Mouse (Mus musculus) ES-E14 (cell line): ENCODE measurements around the gene Gmppb. TPM values are rescaled to one million over a fixed set of nuclear protein-coding genes. Genes with fewer than 3 reads are reported as not detected.

ENCODE experiments used
- DNase-seq: peaks from one replicate; pipeline ENCODE4 v3.0.0-alpha.2; 2013; ENCODE audit warnings: low read depth, low spot score
- H3K27ac ChIP-seq: 2 replicates; pipeline ENCODE4 v1.5.1; 2012; ENCODE audit warnings: low read depth, mild to moderate bottlenecking, low read length, moderate library complexity, mixed read lengths; ENCODE audit not compliant: poor library complexity, insufficient read depth, severe bottlenecking
- H3K36me3 ChIP-seq: 2 replicates; pipeline ENCODE4 v1.6.1; 2012; ENCODE audit warnings: mild to moderate bottlenecking, low read length, moderate library complexity, mixed read lengths; ENCODE audit not compliant: control insufficient read depth, poor library complexity, insufficient read depth, severe bottlenecking
- H3K4me1 ChIP-seq, 2 experiments: fragments of 150-350 bp in 1 of 2; sonication (generic) in 1 of 2; 2 replicates each; pipeline ENCODE4 v1.6.1; 2012; ENCODE audit warnings: low read length in 2 of 2, mild to moderate bottlenecking in 1 of 2, mixed read lengths in 1 of 2; ENCODE audit not compliant: control insufficient read depth in 2 of 2, insufficient read depth in 2 of 2, poor library complexity in 1 of 2
- H3K4me3 ChIP-seq, 2 experiments: fragments of 150-350 bp in 1 of 2; sonication (generic) in 1 of 2; 2 replicates each; pipeline ENCODE4 v1.5.1; 2012; ENCODE audit warnings: low read length in 2 of 2, low read depth in 1 of 2, mild to moderate bottlenecking in 1 of 2, mixed read lengths in 1 of 2; ENCODE audit not compliant: insufficient read depth in 1 of 2, poor library complexity in 1 of 2, severe bottlenecking in 1 of 2
- H3K9ac ChIP-seq: 2 replicates; pipeline ENCODE4 v1.6.1; 2012; ENCODE audit warnings: low read depth, mild to moderate bottlenecking, low read length, mixed read lengths; ENCODE audit not compliant: poor library complexity, insufficient read depth, severe bottlenecking
- H3K9me3 ChIP-seq: fragments of 150-350 bp; sonication (generic); 2 replicates; pipeline ENCODE4 v1.6.1; 2012; ENCODE audit warnings: low read depth, mild to moderate bottlenecking, low read length; ENCODE audit not compliant: control insufficient read depth, insufficient read depth
- CHD2 ChIP-seq: IDR thresholded peaks from 2 replicates; pipeline ENCODE4 v1.6.1; 2014; ENCODE audit warnings: mild to moderate bottlenecking, low read depth, low read length, inconsistent platforms
- HCFC1 ChIP-seq: IDR thresholded peaks from 2 replicates; pipeline ENCODE4 v1.6.1; 2012; ENCODE audit warnings: low read length, inconsistent platforms, borderline replicate concordance; ENCODE audit not compliant: insufficient read depth
- MAFK ChIP-seq: IDR thresholded peaks from 2 replicates; pipeline ENCODE4 v1.6.1; 2014; ENCODE audit warnings: mild to moderate bottlenecking, low read depth, low read length, inconsistent platforms; ENCODE audit not compliant: insufficient read depth
- ZC3H11A ChIP-seq: IDR thresholded peaks from 2 replicates; pipeline ENCODE4 v1.6.1; 2012; ENCODE audit warnings: low read depth, mild to moderate bottlenecking, inconsistent platforms, low read length, borderline replicate concordance
- ZNF384 ChIP-seq: IDR thresholded peaks from 2 replicates; pipeline ENCODE4 v1.6.1; 2012; ENCODE audit warnings: low read depth, low read length, inconsistent platforms
- in situ Hi-C, 2 experiments: fragments of 600-800 bp; cut with MboI; formaldehyde crosslinking; loops; one replicate each; pipeline ENCODE4 v1.15.1; 2025; ENCODE audit warnings: low sequenced_read_pairs in 2 of 2, inconsistent platforms in 1 of 2; ENCODE audit not compliant: unreplicated experiment in 2 of 2
- total RNA-seq: library from RNA; depleted of rRNA; stranded (reverse); fragments of 300-350 nt; gene quantifications from 2 replicates; pipeline ENCODE4 v1.2.3, GENCODE M21; 2012

Gmppb gene
- total RNA-seq, 1 experiment: 28.3 TPM

DNA sequence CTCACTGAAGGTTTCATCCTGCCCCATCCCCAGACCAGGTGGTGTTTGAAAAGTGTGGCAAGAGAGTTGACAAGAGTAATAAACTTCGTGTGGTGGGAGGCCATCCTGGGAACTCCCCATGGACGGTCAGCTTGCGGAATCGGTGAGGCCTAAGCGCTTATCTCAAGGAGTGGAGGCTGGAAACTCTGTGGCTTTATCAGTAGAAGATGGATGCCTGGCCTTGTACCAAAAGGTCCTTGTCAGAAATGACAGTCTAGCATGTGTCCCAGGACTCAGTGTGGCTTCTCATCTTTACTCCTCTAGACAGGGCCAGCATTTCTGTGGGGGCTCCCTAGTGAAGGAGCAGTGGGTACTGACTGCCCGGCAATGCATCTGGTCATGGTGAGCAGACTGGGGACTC, 34.5 kb downstream of the Gmppb start:
- Histone ChIP-seq H3K4me3 (no peak overlapping the region), H3K36me3 (peaks cover 39% of the 10 kb centered on the region), H3K9me3 (no peaks in the 10 kb centered on the region), H3K9ac (no peak overlapping the region), H3K27ac (no peak overlapping the region), H3K4me1 (peaks cover 0 to 7% of the 10 kb centered on the region in 2 experiments; a peak in 1 of 4 replicates)
- DNase-seq: no peak
- no peak for TF ChIP-seq HCFC1
- TF ChIP-seq MAFK: no peak
- no peak for TF ChIP-seq ZC3H11A
- TF ChIP-seq ZNF384: no peak
- TF ChIP-seq CHD2: no peak
- in situ Hi-C loops: no loop called here

- no peak for DNase-seq
- in situ Hi-C loops: no loop called here
- no peaks in the 10 kb centered on the region for H3K9me3 ChIP-seq
- H3K36me3 ChIP-seq: peaks cover 53% of the 10 kb centered on the region
- H3K9ac ChIP-seq: no peak overlapping the region
- no peak overlapping the region for H3K27ac ChIP-seq
- TF ChIP-seq ZC3H11A: no peak
- TF ChIP-seq CHD2: no peak
- no peak for TF ChIP-seq ZNF384
- H3K4me3 ChIP-seq: no peak overlapping the region
- H3K4me1 ChIP-seq: peaks cover 0 to 4% of the 10 kb centered on the region in 2 experiments; a peak in 1 of 4 replicates
Observed at GRCm38 (mm10) chr9:108085261-108085660, 36.2 kb downstream of the Gmppb start.

DNA sequence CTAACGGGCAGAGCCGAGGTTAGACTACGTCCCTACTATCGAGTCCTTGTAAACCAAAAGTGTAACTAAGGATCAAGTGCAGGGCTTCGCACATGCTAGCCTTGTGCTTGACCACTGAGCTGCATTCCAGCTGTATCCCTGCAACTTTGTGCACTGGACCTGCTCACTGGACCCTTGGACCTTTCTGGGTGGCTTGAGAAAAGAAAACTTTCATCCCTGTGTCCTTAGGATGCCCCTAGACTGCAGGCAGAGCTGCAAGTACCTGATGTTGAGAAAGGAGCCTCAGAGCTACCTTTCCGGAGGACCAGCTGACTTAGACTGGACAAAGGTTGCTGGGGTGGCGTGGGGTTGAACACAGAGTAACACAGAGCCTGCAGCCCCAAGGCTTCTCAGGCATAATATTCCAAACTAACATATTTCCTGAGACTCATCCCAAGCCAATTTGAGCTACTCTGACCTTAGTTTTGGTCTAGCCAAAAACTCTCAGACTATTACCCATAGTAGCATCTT, 41.6 kb downstream of the Gmppb start:
- H3K4me3 ChIP-seq: no peak overlapping the region

DNA sequence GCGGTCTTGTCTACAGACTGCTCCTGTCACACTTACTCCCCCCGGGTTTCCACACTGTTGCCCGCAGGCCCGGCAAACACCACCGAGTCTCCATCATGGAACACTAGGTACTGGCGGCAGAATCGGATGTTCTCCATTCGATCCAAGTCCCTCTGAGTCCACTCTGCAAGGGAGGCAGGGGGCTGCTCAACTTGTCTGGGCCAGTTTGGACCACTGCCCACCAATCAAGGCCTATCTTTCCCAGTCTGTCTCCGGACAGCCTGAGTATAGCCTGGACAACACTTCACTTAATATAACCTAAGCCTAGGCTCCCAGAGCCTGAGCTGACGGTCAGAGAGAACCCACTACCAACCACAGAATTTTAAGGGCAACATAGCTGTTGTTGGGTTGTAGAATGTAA, 44.5 kb downstream of the Gmppb start:
- H3K9ac ChIP-seq: peak overlapping the region; percentile 80
- no peak overlapping the region for H3K27ac ChIP-seq
- TF ChIP-seq ZC3H11A (no peak), HCFC1 (no peak), ZNF384 (no peak), MAFK (no peak), CHD2 (no peak)
- H3K36me3 ChIP-seq: peaks cover 35% of the 10 kb centered on the region
- H3K4me1 ChIP-seq: peaks cover 0 to 11% of the 10 kb centered on the region in 2 experiments; a peak in 2 of 4 replicates
- peak overlapping the region; percentile 76 to 99 for H3K4me3 ChIP-seq
- no peaks in the 10 kb centered on the region for H3K9me3 ChIP-seq
- DNase-seq: no peak
- in situ Hi-C loops: no loop called here

More for the DNA sequence above, 41.6 kb downstream of the Gmppb start:
- H3K9me3 ChIP-seq: no peaks in the 10 kb centered on the region
- no peak overlapping the region for H3K27ac ChIP-seq
- DNase-seq: no peak
- H3K36me3 ChIP-seq: peaks cover 58% of the 10 kb centered on the region
- TF ChIP-seq HCFC1 (no peak), CHD2 (no peak), MAFK (no peak), ZC3H11A (no peak), ZNF384 (no peak)
- peaks cover 0 to 7% of the 10 kb centered on the region in 2 experiments; a peak in 2 of 4 replicates for H3K4me1 ChIP-seq
- no peak overlapping the region for H3K9ac ChIP-seq
- in situ Hi-C loops: no loop called here
